Mouse (Mus musculus): ENCODE measurements around the gene Gzmb.
"Not testable (repeated sequence)": the region's sequence is repeated elsewhere in the genome, so short reads cannot be mapped to it uniquely, and the experiment has no call there.

Gene Gzmb

DNA sequence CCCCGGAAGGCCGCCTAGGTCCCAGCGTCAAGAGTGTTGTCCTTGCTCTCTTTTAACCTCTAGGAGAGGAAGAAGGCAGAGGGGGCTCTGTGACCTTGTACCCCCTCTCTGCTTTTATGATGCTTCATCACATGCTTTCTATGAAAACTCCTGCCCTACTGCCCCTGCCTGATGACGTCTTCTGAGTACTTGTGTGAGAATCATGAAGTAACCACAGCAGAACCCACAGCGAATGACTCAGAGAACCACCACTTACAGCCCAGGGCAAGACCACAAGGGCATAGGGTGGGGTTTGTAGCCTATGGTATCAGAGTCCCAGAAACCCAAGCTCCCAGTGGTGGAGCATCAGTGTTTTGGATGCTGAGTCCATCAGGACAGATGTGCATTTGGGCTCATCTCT is at the start of gene Gzmb:
Gene Gzmb, minus strand, starts transcription at position 108 of the 400 bp plus-strand sequence.
- no peak for DNase-seq (ENCODE audit: low spot score in 2 of 2)

DNA sequence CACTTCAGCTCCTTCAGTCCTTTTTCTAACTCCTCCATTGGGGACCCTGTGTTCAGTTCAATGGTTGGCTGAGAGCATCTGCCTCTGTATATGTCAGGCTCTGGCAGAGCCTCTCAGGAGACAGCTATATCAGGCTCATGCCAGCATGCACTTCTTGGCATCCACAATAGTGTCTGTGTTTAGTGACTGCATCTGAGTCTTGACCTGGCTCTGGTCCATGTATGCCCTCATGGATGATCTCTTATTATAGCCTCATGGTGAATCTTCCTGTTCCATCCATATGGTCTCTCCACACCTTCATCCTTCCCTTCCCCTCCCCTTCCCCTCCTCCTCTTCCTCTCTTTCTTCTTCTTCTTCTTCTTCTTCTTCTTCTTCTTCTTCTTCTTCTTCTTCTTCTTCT is 49.7 kb upstream of the Gzmb start:
- not testable (repeated sequence) for DNase-seq (ENCODE audit: low spot score in 2 of 2)

DNA sequence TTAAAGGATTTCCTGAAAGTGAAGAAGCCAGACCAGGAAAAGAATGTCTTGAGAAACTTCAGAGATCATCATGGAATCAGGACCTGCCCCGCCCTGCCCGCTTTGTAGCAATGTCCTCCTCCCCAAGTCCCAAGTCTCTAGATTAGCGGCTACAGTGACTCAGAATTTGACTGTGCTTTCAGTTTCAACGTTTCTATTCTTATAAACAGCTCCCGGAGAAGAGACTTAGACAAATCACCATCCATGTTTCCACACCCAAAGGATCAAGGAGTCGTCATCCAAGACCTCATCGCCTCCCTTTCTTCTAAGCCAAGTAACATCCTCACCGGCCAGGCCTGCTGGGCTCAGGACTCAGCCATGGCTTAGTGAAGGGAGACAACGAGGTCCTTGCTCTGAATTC is 48.2 kb upstream of the Gzmb start:
- no peak for DNase-seq (ENCODE audit: low spot score in 2 of 2)

DNA sequence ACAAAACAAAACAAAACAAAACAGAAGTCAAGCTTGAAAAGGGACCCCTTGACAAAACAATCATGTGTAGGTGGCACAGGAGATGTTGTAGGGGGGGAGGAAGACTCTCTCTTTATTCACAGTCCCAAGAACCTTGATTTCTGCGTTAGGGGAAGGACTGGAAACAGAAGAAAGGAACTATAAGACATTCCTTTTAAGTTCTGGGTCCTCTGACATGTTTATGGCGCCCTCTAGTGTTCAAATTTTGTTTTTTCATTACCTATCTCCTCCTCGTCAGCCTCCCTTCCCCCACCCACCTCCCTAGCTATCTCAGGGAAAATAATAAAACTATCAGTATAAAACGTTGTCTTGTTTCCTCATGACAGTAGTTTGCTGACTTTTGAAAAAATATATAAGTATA is 42.1 kb upstream of the Gzmb start:
- no peak for DNase-seq (ENCODE audit: low spot score in 2 of 2)

DNA sequence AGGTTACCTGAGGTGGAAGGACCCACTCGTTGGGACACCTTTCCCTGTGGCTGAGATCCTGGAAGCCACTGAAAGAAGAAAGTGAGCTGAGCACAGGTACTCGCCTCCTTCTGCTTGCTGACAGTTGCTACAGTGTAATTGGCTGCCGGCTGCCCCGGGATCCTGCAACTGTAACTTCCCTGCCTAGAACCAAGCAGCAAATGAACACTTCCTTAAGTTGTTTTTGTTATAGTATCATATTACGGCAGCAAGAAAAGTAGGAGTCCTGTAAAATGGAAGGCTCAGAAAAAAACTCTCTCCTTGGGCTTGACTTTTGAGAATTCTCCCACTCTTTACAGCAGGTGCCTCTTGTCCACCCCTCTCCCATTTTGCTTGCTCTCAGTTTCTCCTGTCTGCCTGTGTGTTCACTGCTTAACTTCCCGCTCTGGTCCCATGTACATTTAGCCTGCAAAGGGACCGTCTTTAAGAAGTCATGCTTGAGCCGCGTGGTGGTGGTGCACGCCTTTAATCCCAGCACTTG is 41.5 kb upstream of the Gzmb start:
- DNase-seq (ENCODE audit: low spot score in 2 of 2), result no peak

DNA sequence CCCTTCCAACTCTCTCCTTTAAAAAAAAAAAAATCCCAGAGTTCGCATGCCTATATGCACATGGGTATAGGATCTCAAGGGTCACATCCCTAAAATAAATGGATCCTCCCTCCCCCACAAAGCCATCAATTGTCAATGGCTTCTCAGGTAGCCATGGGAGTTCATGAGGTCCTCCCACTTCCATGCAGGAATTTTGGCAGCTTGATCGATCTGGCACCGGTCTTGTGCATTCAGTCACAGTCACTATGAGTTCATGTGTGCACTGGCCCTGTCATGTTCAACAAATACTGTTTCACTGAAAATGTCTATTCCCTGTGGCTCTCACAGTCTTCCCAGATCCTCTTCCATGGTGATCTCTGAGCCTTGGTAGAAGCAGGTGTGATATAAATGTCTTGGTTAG is 40.0 kb upstream of the Gzmb start:
- DNase-seq (ENCODE audit: low spot score in 2 of 2), result no peak

DNA sequence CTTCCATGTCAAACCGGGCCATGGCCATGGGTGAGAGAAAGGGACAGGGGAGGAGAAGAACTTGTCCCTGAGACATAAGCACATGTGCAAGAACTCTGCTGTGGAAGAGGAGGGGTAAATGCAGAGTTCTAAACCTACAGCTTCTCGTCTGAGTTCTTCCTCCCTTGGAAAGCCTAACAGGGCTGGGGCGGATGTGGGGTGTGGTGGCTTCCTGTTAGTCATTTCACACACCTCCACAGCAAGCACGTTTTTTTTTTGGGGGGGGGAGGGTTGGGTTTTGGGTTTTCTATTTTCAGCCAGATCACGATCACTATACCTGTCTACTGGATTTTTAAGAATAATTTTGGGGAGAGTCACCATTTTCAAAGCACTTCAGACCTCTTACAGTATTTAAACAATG is 34.7 kb upstream of the Gzmb start:
- DNase-seq (ENCODE audit: low spot score in 2 of 2), result no peak

DNA sequence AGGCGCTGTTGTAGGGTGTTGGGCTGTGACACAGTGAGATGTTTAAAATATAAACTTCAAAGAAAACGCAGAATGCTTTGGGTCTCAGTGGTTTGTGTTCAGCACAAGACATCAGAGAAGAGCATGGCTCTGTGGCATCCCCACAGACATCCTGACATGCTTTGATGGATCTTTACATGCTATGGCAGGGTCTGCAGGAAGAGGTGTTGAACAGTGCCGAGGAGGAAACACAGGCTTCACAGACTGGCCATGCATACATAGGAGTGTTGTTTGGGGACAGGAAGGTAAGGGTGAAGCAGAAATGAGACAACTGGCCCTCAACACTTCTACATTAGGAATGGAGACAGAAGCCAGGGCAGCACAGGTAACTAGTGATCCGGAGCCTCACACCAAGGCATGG is 34.0 kb upstream of the Gzmb start:
- no peak for DNase-seq (ENCODE audit: low spot score in 2 of 2)

DNA sequence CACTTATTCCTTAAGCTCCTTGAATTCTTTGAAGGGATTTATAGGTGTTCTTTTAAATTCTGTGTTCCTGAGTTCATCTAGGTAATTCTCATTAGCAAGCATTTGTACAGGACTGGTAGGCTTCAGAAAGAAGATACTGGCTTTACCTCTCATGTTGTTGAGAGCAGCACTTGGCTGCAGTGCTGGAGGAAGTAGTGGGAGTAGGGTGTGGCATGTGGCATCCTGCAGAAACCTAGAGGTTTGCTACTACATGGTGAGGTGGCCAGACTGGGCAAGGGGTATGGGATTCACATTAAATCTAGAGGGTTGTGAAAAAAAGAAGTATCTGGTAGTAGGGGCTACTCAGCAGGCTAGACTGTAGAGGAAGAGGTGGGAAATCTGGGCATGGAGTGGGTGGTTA is 31.1 kb upstream of the Gzmb start:
- DNase-seq (ENCODE audit: low spot score in 2 of 2), result no peak

DNA sequence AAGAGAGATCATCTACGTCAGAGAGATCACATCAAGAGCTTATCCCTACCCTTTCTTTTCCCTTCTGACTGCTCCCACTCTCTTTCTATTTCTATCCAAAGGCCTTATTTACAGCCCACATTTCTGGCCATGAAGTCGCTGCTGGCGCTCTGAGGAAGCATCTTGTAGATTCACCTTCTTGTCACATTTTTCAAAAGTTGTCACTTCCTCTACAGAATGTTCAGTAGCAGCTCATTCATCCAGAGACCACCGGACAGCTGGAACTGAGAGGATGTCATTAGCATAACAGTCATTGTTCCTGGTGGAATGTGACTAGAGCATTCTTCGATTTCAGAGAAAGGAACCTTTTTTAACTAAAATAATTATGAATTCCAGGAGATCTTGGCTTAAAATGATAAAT is 26.6 kb upstream of the Gzmb start:
- DNase-seq (ENCODE audit: low spot score in 2 of 2), result peak in 1 of 2 experiments; percentile 19

DNA sequence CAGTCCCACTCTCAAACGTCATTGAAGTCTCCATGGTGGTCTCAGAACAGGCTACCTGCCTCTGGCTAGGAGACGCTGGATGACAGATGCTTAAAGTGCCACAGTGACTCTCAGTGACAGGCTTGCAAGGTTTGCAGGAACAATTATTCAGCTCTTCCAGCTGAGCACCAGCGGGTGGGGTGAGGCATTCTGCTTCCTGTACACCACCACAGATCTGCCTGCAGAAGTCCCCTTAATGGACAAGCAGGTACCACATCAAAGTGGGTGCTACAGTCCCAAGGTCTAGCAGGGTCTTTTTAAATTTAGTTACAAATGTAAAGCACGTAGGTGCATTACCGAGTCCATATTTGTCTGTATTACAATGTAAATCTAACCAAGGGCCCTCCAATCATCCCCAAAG is 25.7 kb upstream of the Gzmb start:
- no peak for DNase-seq (ENCODE audit: low spot score in 2 of 2)

DNA sequence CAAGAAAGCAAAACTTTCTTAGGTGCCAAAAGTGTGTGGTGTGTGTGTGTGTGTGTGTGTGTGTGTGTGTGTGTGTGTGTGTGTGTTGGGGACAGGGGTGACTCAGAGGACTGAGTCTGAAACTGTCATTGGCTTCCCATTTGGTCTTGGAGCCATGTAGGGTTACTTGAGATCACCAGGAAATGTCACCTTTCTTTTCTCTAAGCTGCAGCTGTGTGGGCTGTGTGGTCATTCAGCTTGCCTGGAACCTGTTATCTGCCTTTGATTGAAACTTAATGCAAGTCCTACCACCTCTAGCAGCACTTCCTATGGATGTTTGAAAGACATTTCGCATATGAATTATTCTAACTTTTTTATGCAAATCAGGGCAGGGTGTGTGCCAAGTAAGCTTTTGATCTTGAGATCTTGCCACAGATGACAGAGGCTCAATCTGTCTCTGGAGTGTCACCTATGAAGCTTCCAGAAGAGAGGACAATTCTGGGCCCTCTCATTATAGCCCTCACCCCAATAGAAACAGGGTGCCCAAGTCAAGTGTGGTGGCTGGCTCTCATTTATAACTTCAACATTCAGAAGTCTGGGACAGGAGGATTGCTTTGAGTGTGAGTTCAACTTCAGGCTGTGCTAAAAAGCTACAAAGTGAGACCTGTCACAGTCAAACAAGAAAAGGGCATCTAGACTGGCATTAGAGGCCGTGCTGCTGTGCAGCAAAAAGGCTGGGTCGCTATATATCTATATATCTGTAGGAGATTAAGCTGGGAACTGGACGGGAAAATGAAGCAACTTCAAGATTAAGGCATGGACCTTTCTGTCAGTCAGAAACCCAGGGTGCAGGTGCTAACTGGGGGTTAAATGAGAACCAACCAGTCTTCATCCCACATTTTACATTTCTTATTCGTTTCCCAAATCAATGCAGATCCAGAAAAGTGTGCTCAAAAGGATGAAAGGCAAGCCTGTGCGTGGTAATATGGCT is 22.6 kb upstream of the Gzmb start:
- DNase-seq (ENCODE audit: low spot score in 2 of 2), result no peak

DNA sequence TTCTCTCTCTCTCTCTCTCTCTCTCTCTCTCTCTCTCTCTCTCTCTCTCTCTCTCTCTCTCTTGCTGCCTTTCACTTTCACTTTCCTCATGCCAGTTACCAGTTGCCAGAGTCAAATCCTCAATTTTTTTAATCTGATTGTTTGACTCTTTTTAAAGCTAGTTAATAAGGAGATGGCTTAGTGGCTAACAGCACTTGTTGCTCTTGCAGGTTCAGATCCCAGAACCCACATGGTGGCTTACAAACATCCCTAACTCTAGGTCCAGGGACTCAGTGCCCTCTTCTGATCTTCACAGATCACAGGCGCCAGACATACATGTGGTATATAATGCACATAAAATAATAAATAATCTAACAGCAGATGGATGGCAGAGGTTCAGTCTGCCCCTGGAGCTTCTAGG is 21.8 kb upstream of the Gzmb start:
- DNase-seq (ENCODE audit: low spot score in 2 of 2), result no peak

DNA sequence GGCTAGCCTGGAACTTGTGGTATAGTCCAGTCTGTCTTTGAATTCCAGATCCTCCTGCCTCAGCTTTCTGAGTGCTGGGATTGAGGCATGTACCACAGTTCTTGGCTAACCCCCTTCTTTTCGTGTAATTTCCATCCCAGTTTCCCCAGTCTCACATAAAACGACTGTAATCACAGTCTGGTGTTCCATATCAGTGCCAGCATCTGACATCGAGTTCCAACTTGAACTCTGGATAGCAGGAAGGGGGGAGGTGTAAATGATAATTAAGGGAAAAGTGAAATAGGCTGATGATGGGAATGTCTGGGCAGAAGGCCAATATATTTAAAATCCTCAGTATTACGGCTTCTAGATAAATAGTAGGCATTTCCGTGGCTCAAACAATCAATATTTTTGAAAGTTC is 19.0 kb upstream of the Gzmb start:
- no peak for DNase-seq (ENCODE audit: low spot score in 2 of 2)

DNA sequence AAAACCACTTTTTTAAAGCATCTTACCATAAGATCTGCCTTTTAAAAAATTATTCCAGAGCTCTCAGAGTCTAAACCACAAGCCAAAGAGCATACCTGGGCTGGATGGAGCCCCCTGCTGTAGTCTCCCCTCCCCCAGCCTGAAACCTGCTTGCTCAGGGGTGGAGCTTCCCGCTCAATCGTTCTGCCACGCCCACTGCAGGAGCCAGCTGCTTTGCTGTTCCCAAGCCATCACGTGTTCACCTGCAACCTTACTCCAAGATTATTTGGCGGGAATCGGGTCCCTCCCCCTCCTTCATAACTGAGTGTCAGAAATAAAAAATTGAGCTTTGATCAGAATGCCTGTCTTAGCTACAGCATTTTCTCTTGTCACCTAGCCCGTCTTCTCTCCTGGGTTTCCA is 16.6 kb upstream of the Gzmb start:
- not testable (repeated sequence) for DNase-seq (ENCODE audit: low spot score in 2 of 2)

DNA sequence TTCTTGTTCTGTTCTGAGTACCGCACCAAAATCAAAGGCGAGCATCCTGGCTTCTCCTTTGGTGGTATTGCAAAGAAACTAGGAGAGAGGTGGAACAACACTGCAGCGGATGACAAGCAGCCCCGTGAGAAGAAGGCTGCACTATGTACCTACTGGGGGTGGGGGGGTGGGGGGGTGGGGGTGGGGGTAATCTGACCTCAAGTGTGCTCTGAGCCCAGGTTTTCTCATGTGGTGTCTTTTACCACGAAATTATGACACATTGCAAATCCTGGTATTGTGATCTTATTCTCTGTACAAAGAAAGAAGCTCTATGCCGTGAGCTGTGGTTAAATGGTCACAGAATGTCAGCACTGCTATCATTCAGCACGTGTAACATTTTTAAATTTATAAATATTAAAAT is 14.0 kb upstream of the Gzmb start:
- DNase-seq (ENCODE audit: low spot score in 2 of 2), result not testable (repeated sequence)

DNA sequence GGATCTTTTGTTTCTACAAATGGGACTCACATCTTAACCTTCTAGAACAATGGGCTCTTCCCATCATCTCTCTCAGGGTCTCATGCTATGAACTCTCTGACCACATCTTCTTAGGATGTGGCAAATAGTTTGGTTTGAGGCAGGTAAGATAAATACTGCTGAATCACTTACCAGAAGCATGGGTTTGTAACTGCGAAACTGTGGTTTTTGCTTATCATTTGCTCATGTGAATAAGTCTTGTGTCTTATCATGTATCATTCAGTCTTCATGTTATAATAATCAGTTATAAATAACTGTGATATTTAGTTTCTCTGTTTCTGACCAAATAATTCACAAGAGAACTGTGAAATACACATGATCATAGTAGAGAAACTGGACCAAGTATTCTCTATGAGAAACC is 4.0 kb upstream of the Gzmb start:
- DNase-seq (ENCODE audit: low spot score in 2 of 2), result no peak

DNA sequence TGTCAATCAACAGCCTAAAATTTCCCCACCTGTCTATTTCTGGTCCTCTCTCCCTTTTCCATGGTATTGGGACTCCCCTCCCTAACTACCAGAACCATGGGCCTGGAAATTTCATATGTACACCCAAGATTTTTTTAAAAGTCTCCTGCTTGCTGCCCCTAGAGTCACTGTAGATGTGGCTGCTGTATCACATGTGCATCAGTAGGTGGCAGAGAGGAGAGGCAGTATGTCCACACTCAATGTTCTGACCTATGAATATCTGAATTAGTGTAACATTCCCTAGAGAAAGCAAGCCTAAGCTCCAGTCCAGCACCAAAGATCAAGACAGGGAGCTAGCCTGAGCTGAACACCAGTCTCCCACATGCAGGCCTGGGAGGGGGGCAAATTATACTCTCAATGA is 21.7 kb downstream of the Gzmb start:
- DNase-seq (ENCODE audit: low spot score in 2 of 2), result no peak

DNA sequence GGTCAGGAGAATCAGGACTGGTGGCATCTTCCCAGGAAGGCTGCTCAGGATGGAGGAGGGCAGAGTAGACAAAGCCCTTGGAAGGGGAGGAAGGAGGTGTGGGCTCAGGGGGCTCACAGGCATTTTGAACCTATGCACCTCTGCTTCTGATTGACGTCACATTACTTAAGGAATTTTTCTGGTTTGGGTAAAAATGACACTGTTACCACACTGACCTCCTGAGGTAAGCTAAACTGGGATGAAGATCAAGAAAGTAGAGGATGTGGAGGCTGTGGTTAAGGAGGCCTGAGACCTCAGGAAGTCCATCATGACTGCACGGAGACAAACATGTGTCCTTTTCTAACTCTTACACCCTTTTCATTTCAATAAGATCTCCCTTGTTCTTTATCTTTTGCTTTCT is 27.5 kb downstream of the Gzmb start, which contains the start of gene Gzmc:
Gene Gzmc, minus strand, starts transcription at position 101 of the 400 bp plus-strand sequence.
- DNase-seq (ENCODE audit: low spot score in 2 of 2), result no peak

DNA sequence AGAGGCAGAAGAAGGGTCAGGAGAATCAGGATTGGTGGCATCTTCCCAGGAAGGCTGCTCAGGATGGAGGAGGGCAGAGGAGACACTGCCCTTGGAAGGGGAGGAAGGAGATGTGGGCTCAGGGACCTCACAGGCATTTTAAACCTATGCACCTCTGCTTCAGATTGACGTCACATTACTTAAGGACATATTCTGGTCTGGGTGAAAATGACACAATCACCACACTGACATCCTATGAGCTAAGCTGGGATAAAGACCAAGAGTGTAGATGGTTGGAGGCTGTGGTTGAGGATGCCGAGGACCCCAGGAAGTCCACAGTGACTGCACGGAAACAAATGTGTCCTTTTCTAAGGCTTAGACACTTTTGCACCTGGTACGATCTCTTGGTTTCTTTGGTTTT is 50.7 kb downstream of the Gzmb start, which contains the start of gene Gzmf:
Gene Gzmf, minus strand, starts transcription at position 101 of the 400 bp plus-strand sequence.
- no peak for DNase-seq (ENCODE audit: low spot score in 2 of 2)

Data from frontal cortex, postnatal 36 days (tissue).